Mouse (Mus musculus) liver, embryonic 18 days (tissue): ENCODE measurements around the gene Klhl35. TPM values are rescaled to one million over a fixed set of nuclear protein-coding genes. Genes with fewer than 3 reads are reported as not detected.

ENCODE experiments used
- polyA plus RNA-seq: library from polyadenylated mRNA; depleted of rRNA; stranded (reverse); fragments of >200 nt; gene quantifications from 2 replicates; pipeline ENCODE4 v1.2.3, GENCODE M21; 2012; rRNA removed

Klhl35 gene
- polyA plus RNA-seq = 0.10 and 0.34 TPM in 2 replicates

GRCm38 (mm10) chr7:99465811-99466210 is at the start of gene Klhl35:
TSS of gene Klhl35 (plus strand) at chr7:99466004.

GRCm38 (mm10) chr7:99483271-99483923 is 17.6 kb downstream of the Klhl35 start, which contains the start of gene Rps3:
TSS of gene Rps3 (minus strand) at chr7:99483738.

Other genes with a start within 250 kb of the Klhl35 start
- gene Mogat2, start 227.4 kb upstream of the Klhl35 start, polyA plus RNA-seq = 5.4 and 6.0 TPM in 2 replicates
- 0.06 and 0.08 TPM in 2 replicates for gene Map6, start 198.6 kb upstream of the Klhl35 start, polyA plus RNA-seq
- 35.2 and 41.1 TPM in 2 replicates for gene Serpinh1, start 112.8 kb upstream of the Klhl35 start, polyA plus RNA-seq
- gene Gdpd5, start 84.6 kb upstream of the Klhl35 start, polyA plus RNA-seq = 1.4 TPM in 2 replicates
- gene Rps3, start 17.7 kb downstream of the Klhl35 start, polyA plus RNA-seq = 725 and 803 TPM in 2 replicates
- 83.7 and 86.8 TPM in 2 replicates for gene Arrb1, start 69.5 kb downstream of the Klhl35 start, polyA plus RNA-seq
- 0.32 and 0.42 TPM in 2 replicates for gene Tpbgl, start 161.1 kb downstream of the Klhl35 start, polyA plus RNA-seq
- 0.58 and 0.59 TPM in 2 replicates for gene Slco2b1, start 245.3 kb downstream of the Klhl35 start, polyA plus RNA-seq